Mouse (Mus musculus): ENCODE measurements around the gene Sycp2. TPM values are rescaled to one million over a fixed set of nuclear protein-coding genes. Genes with fewer than 3 reads are reported as not detected.
A peak's percentile ranks its signal among the peaks of the same experiment; 100 is the strongest.

Sycp2 gene
- polyA plus RNA-seq, 1 experiment: not detected

DNA sequence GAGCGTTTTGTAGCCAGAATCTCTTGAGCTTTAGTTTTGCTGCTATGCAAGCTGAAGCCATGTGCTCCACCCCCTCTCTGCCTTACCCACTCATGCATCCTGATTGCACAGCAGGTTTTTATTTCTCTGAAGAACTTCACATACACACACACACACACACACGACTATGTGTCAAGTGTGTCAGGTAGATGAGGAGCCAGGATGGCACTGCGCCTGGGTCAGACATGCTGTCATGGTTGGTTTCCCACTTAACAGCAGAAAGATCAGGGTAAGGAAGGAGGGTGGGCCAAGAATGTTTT, 7.6 kb upstream of the Sycp2 start:
- H3K36me3 ChIP-seq (ENCODE audit: control insufficient read depth, insufficient read depth, low read length): no peaks in the 10 kb centered on the region
- no peak overlapping the region for H3K4me3 ChIP-seq (ENCODE audit: extremely low read depth, insufficient read depth, insufficient read length)
- H3K27me3 ChIP-seq (ENCODE audit: control insufficient read depth, insufficient read depth, low read length): peaks cover 2% of the 10 kb centered on the region; the same call in 1 of the 2 replicates
- TF ChIP-seq CTCF (IDR thresholded peaks at IDR 0.05; ENCODE audit: extremely low read depth, insufficient read depth, insufficient read length, insufficient replicate concordance) (no peak), POLR2A (IDR thresholded peaks at IDR 0.05; ENCODE audit: low read depth, low read length) (no peak)
- no peaks in the 10 kb centered on the region for H3K4me1 ChIP-seq (ENCODE audit: control insufficient read depth, insufficient read depth, insufficient read length)
- WGBS: 40% methylated on average over 3 of the region's 3 CpGs
- DNase-seq (ENCODE audit: low read depth in 1 of 2, low spot score in 2 of 2): no peak
- H3K27ac ChIP-seq (ENCODE audit: insufficient read depth, low read length): no peak overlapping the region

- Histone ChIP-seq H3K27me3 (ENCODE audit: control insufficient read depth, insufficient read depth, low read length) (peaks cover 2% of the 10 kb centered on the region; the same call in 1 of the 2 replicates), H3K36me3 (ENCODE audit: control insufficient read depth, insufficient read depth, low read length) (no peaks in the 10 kb centered on the region), H3K4me1 (ENCODE audit: control insufficient read depth, insufficient read depth, insufficient read length) (no peaks in the 10 kb centered on the region), H3K27ac (ENCODE audit: insufficient read depth, low read length) (no peak within 1 kb of the TSS; the same call in 1 of the 2 replicates), H3K4me3 (ENCODE audit: extremely low read depth, insufficient read depth, insufficient read length) (peak within 1 kb of the TSS; percentile 57)
- no peak for DNase-seq (ENCODE audit: low read depth in 1 of 2, low spot score in 2 of 2)
- TF ChIP-seq POLR2A (IDR thresholded peaks at IDR 0.05; ENCODE audit: low read depth, low read length) (no peak), CTCF (IDR thresholded peaks at IDR 0.05; ENCODE audit: extremely low read depth, insufficient read depth, insufficient read length, insufficient replicate concordance) (no peak)
- under 1% methylated on average over 62 of the region's 74 CpGs for WGBS
Measured at GRCm38 (mm10) chr2:178414261-178415149, 7.0 kb upstream of the Sycp2 start, which contains the start of the genes Ppp1r3d and Fam217b. TSS of gene Ppp1r3d (minus strand) at chr2:178414472. TSS of gene Fam217b (plus strand) at chr2:178414524.

GRCm38 (mm10) chr2:178413481-178414260, 6.2 kb upstream of the Sycp2 start:
- Histone ChIP-seq H3K27me3 (ENCODE audit: control insufficient read depth, insufficient read depth, low read length) (peaks cover 2% of the 10 kb centered on the region; the same call in 1 of the 2 replicates), H3K27ac (ENCODE audit: insufficient read depth, low read length) (no peak overlapping the region; the same call in 1 of the 2 replicates), H3K36me3 (ENCODE audit: control insufficient read depth, insufficient read depth, low read length) (no peaks in the 10 kb centered on the region), H3K4me3 (ENCODE audit: extremely low read depth, insufficient read depth, insufficient read length) (peak overlapping the region; percentile 57), H3K4me1 (ENCODE audit: control insufficient read depth, insufficient read depth, insufficient read length) (no peaks in the 10 kb centered on the region)
- WGBS: 25% methylated on average over 75 of the region's 75 CpGs
- DNase-seq (ENCODE audit: low read depth in 1 of 2, low spot score in 2 of 2): no peak
- no peak for TF ChIP-seq CTCF (IDR thresholded peaks at IDR 0.05; ENCODE audit: extremely low read depth, insufficient read depth, insufficient read length, insufficient replicate concordance)
- no peak for TF ChIP-seq POLR2A (IDR thresholded peaks at IDR 0.05; ENCODE audit: low read depth, low read length)

DNA sequence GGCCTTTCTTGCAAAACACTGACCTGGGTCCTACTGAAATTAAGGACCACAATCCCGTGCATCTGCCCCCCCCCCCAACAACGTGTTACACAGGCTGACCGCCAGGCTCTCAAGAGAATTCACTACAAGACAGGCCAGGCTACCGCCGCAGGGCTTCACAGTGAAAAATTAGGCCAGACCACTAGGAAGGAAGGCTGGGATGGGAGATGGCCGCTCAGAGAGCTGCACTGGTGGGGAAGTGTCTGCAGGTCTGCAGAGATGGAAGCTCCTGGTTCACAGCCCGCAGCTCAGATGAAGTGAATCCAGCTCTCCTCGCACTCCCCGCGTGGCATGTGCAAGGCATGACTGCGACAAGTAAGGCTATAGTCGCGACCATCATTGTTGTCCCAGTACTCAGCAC, 5.6 kb upstream of the Sycp2 start:
- Histone ChIP-seq H3K27me3 (ENCODE audit: control insufficient read depth, insufficient read depth, low read length) (peaks cover 2% of the 10 kb centered on the region; the same call in 1 of the 2 replicates), H3K36me3 (ENCODE audit: control insufficient read depth, insufficient read depth, low read length) (no peaks in the 10 kb centered on the region), H3K4me3 (ENCODE audit: extremely low read depth, insufficient read depth, insufficient read length) (no peak overlapping the region), H3K27ac (ENCODE audit: insufficient read depth, low read length) (no peak overlapping the region), H3K4me1 (ENCODE audit: control insufficient read depth, insufficient read depth, insufficient read length) (no peaks in the 10 kb centered on the region)
- 82% methylated on average over 13 of the region's 13 CpGs for WGBS
- TF ChIP-seq POLR2A (IDR thresholded peaks at IDR 0.05; ENCODE audit: low read depth, low read length): no peak
- DNase-seq (ENCODE audit: low read depth in 1 of 2, low spot score in 2 of 2): no peak

DNA sequence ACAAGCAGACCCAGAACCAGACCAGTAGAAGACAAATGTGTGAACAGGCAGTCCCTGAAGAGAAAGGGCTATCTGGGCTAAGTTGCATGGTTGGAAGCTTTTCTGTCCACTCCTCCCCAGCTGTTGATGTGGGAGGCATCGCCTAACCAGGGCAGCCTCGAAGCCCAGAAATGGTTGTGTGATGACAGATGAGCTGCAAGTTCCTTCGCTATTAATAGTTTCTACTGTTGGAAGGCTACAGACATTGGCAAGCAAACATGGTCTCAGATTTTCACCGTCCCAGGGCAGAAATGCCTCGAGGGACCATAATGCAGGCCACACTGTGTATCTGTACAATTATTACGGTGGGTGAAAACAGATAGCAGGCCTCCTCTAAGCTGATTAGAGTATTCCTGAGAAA, 5.1 kb upstream of the Sycp2 start:
- no peaks in the 10 kb centered on the region for H3K4me1 ChIP-seq (ENCODE audit: control insufficient read depth, insufficient read depth, insufficient read length)
- H3K36me3 ChIP-seq (ENCODE audit: control insufficient read depth, insufficient read depth, low read length): no peaks in the 10 kb centered on the region
- TF ChIP-seq POLR2A (IDR thresholded peaks at IDR 0.05; ENCODE audit: low read depth, low read length) (no peak), CTCF (IDR thresholded peaks at IDR 0.05; ENCODE audit: extremely low read depth, insufficient read depth, insufficient read length, insufficient replicate concordance) (no peak)
- H3K27ac ChIP-seq (ENCODE audit: insufficient read depth, low read length): no peak overlapping the region
- H3K4me3 ChIP-seq (ENCODE audit: extremely low read depth, insufficient read depth, insufficient read length): no peak overlapping the region
- WGBS: 60% methylated on average over 6 of the region's 6 CpGs
- no peak for DNase-seq (ENCODE audit: low read depth in 1 of 2, low spot score in 2 of 2)
- peaks cover 2% of the 10 kb centered on the region; the same call in 1 of the 2 replicates for H3K27me3 ChIP-seq (ENCODE audit: control insufficient read depth, insufficient read depth, low read length)

DNA sequence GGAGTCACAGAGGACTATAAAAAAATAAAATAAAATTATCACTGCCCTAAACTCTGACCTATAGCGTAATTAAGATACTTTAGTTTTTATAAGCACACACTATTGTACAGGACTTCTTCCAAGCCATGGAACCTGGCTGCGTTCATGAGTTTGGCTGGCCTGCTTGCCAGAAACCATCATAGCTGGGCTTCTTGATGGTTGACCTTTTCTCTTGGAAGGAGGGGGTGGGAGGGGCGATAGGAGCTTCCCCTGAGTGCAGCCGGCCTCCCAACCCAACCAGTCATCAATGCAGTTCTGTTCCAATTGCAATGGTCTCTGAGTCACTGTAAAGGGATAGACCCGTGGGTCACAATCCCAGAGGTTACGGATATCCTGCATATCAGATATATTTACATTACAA, 2.8 kb upstream of the Sycp2 start:
- Histone ChIP-seq H3K4me3 (ENCODE audit: extremely low read depth, insufficient read depth, insufficient read length) (no peak overlapping the region), H3K27me3 (ENCODE audit: control insufficient read depth, insufficient read depth, low read length) (peaks cover 2% of the 10 kb centered on the region; the same call in 1 of the 2 replicates), H3K27ac (ENCODE audit: insufficient read depth, low read length) (no peak overlapping the region), H3K4me1 (ENCODE audit: control insufficient read depth, insufficient read depth, insufficient read length) (no peaks in the 10 kb centered on the region), H3K36me3 (ENCODE audit: control insufficient read depth, insufficient read depth, low read length) (no peaks in the 10 kb centered on the region)
- TF ChIP-seq CTCF (IDR thresholded peaks at IDR 0.05; ENCODE audit: extremely low read depth, insufficient read depth, insufficient read length, insufficient replicate concordance) (no peak), POLR2A (IDR thresholded peaks at IDR 0.05; ENCODE audit: low read depth, low read length) (no peak)
- WGBS: 81% methylated on average over 6 of the region's 6 CpGs
- no peak for DNase-seq (ENCODE audit: low read depth in 1 of 2, low spot score in 2 of 2)
